Mouse (Mus musculus) retina, adult 2 months (tissue): Measurements from ENCODE around the gene Vars.
"Not testable (repeated sequence)": the region's sequence is repeated elsewhere in the genome, so short reads cannot be mapped to it uniquely, and the experiment has no call there.

Source experiments
- DNase-seq: peaks from one replicate; pipeline ENCODE4 v3.0.0-alpha.2; 2012; ENCODE audit warnings: low read depth, low spot score

The Vars gene

GRCm38 (mm10) chr17:34972069-34972749 lies 28.6 kb upstream of the Vars start, which contains the start of the genes Hspa1a and Hspa1l:
Hspa1a (minus strand) TSS chr17:34972156.
Hspa1l (plus strand) TSS chr17:34972703.
- DNase-seq: peak; percentile 57

GRCm38 (mm10) chr17:34975581-34976492 lies 24.9 kb upstream of the Vars start:
- no peak for DNase-seq

DNA sequence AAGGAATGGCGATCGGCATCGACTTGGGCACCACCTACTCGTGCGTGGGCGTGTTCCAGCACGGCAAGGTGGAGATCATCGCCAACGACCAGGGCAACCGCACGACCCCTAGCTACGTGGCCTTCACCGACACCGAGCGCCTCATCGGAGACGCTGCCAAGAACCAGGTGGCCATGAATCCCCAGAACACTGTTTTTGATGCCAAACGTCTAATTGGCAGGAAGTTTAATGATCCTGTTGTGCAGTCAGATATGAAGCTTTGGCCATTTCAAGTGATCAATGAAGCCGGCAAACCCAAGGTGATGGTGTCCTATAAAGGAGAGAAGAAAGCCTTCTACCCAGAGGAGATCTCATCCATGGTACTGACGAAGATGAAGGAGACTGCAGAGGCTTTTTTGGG lies 23.8 kb upstream of the Vars start:
- DNase-seq: no peak

DNA sequence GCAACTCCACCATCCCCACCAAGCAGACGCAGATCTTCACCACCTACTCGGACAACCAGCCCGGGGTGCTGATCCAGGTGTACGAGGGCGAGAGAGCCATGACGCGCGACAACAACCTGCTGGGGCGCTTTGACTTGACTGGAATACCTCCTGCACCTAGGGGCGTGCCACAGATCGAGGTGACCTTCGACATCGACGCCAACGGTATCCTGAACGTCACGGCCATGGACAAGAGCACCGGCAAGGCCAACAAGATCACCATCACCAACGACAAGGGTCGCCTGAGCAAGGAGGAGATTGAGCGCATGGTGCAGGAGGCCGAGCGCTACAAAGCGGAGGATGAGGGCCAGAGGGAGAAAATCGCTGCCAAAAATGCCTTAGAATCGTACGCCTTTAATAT lies 22.5 kb upstream of the Vars start:
- no peak for DNase-seq

DNA sequence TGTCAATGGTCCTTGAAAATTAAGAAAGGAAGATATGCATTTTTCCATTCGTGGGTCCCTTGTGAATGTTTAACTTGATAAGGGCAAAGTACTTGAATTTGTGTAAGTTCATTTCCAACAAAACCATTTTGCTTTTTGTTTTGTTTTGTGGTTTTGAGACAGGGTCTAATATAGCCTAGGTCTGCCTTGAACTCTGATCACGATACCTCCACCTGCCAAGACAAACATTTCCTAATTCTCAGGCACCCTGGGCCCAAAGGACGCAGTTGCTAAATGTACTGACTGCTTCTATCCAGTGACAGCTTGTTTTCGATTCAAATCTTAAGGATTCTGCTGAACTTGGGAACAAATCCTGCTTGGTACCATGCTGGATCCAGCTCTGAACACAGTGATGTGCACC lies 21.2 kb upstream of the Vars start:
- no peak for DNase-seq

GRCm38 (mm10) chr17:34980655-34981054 lies 20.1 kb upstream of the Vars start:
- DNase-seq: no peak

- peak; percentile 85 for DNase-seq
Measured at GRCm38 (mm10) chr17:34981690-34982180, 19.1 kb upstream of the Vars start, which contains the start of gene Lsm2. Lsm2 (plus strand) TSS chr17:34981862.

DNA sequence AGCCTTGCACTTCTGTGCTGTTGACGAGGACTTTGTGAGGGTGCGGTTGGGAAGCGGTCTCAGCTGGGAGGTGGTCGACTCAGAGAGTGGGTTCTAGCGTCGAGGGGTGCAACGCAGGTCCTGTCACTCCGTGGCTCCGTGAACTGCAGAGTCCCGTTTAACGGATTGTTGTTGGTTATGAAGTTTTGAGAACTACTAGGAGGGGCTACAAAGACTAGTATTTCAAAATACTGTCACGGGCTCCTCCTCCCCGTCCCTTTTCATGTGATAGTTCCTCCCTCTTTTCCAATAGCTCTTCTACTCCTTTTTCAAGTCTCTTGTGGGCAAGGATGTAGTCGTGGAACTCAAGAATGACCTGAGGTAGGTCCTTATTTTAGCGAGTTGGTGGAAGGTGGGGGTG lies 18.5 kb upstream of the Vars start:
- DNase-seq: no peak

DNA sequence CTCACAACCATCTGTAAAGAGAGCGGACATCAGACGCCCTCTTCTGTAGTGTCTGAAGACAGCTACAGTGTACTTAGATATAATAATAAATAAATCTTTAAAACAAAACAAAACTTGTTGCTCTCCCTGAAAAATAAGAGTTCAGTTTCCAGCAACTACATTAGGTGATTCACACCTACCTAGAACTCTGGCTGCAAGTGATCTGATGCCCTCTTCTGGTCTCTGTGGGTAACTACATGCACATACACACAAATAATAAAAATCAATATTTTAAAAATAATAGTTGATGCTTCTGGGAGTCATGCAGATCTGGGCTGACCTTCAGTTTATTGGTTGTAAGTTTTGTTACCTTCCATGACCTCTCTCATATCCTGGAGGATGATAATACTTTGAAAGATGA lies 16.6 kb upstream of the Vars start:
- no peak for DNase-seq

DNA sequence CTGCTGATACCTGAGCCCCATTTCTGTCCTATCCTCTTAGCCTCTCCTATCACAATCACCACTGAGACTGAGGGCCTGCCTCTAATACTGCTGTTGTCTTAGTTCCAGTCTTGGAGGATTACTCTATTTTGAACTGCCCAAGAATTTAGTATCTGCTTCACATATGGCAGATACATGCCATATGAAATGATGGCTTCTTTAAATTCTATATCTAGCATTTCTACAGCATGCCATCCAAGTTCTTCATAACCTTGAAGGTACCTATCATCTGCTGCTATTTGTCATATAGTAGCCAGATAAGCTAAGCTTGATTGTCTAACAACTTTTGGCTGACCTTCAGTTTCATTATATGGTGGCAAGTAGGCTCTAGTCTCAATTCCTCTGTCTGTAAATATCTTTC lies 6.0 kb upstream of the Vars start:
- no peak for DNase-seq

DNA sequence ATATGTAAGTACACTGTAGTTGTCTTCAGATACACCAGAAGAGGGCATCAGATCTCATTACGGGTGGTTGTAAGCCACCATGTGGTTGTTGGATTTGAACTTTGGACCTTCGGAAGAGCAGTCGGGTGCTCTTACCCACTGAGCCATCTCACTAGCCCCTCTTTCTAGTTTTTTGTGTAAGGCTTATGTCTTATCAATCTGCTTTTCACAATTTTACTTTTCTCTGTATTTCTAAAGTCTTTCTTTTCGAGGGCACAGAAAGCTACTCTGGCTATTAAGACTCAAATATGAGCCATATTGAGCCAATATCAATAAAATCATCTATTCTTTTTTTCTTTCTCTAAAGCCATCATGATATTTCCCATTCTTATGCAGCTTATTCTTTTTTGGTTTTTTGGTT lies 5.6 kb upstream of the Vars start:
- DNase-seq: not testable (repeated sequence)

GRCm38 (mm10) chr17:34995927-34996326 lies 4.9 kb upstream of the Vars start:
- not testable (repeated sequence) for DNase-seq

DNA sequence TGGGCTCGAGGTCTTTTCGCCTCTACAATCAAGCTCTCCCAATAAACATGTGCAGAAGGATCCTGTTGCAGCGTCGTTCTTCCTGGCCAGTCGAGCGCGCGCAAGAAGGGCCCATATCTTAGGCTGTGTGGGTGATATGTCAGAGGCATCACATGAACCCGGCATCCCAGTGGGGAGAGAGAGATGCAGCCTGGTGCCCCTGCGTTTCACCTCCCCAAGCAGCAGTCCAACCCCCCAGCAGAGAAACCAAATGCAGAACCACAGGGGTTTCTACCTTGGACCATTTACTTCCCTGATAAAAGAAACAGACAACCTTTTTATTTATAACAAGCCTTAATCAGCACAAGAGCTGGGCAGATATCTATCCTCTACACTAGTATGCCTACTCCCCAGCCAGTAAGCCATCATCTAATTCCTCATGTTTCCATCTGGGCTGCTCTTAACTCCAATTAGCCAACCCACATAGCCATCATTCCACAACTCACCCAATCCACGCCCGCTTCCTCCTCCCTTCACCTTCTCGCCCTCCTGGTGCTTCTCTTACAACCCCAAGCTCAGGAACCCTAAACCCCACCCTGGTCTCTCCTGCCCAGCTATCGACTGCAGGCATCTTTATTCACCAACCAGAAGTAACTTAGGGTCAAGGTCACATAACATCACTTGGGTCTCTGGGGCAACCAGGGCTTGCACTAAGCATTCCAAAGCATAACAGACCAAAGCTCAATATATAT lies 4.2 kb upstream of the Vars start:
- DNase-seq: no peak

DNA sequence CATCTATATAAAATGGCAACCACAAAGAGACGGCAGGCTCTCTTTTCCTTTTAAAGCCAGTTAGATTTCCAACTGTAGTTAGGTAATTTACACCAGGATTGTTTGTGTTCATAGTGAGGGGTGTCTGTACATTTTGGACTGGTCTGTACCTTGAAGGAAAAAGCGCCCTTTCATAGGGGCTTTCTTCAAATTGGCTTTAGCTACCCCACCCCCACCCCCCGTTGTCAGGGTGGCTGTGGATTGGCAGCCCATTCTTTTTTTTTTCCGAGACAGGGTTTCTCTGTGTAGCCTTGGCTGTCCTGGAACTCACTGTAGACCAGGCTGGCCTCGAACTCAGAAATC lies 3.7 kb upstream of the Vars start:
- no peak for DNase-seq

- DNase-seq: no peak
Measured at GRCm38 (mm10) chr17:34998526-34999430, 2.0 kb upstream of the Vars start.

DNA sequence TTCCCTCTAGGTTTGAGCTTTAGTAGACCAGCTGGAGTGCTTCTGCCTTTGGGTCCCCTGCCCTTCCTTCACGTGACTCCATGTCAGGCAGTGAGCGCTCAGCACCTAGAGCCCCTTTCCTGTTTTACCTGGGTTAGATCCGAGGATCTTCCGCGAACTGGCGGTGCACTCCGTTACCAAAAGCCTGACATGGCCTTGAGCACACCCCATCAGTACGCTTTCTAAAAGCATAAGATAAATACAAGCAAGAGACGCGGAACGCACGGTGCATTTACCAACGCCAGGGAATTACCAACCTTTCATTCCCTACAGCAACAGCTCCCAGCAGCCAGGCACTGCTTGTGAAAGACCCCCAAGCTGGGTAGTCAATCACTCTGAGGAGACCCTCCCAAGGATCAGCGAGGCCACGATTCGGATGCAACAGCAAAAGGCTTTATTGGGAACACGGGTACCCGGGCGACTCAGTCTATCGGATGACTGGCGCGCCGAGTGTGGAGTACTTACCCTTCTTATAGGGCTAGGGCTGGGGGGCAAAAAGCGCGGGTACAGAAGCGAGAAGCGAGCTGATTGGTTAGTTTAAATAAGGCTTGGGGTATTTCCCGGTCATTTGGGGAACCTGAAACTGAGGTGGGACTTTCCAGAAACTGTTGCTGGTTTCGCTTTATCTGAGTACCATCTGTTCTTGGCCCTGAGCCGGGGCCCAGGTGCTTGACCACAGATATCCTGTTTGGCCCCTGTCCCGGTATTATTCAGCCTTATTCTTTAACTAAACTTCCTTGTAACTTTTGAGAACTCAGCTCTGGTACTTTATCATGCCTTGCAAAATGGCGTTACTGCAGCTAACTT lies 693 bp upstream of the Vars start:
- not testable (repeated sequence) for DNase-seq

DNA sequence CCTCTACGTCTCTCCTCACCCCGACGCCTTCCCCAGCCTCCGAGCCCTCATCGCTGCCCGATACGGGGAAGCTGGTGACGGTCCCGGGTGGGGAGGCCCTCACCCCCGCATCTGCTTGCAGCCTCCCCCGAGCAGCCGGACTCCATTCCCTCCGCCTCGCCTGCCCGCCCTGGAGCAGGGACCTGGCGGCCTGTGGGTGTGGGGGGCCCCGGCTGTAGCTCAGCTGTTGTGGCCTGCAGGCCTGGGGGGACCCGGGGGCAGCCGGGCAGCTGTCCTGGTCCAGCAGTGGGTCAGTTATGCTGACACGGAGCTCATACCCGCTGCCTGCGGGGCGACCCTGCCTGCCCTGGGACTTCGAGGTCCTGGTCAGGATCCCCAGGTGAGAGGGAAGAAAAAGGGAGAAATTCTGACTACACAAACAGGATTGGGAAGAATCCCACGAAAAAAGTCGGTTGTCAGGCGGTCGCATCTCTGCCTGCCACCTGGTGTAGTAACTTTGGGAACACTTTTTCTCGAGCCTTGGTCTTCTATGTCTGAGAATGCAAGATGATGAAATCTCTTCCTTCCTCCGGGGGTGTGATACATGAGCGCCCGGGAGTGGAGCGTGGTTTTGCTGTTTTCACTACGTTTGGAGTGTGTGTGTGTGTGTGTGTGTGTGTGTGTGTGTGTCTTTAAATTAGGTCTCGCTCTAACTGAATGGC lies 815 bp downstream of the Vars start:
- DNase-seq: no peak

GRCm38 (mm10) chr17:35002153-35002865 lies 1.5 kb downstream of the Vars start:
- no peak for DNase-seq
